Mouse (Mus musculus) MN1 (cell line): ENCODE results near the gene Gpatch1.

Experiments used
- DNase-seq: peaks from one replicate; pipeline ENCODE4 v3.0.0-alpha.2; 2016; ENCODE audit warnings: low spot score

The Gpatch1 gene

DNA sequence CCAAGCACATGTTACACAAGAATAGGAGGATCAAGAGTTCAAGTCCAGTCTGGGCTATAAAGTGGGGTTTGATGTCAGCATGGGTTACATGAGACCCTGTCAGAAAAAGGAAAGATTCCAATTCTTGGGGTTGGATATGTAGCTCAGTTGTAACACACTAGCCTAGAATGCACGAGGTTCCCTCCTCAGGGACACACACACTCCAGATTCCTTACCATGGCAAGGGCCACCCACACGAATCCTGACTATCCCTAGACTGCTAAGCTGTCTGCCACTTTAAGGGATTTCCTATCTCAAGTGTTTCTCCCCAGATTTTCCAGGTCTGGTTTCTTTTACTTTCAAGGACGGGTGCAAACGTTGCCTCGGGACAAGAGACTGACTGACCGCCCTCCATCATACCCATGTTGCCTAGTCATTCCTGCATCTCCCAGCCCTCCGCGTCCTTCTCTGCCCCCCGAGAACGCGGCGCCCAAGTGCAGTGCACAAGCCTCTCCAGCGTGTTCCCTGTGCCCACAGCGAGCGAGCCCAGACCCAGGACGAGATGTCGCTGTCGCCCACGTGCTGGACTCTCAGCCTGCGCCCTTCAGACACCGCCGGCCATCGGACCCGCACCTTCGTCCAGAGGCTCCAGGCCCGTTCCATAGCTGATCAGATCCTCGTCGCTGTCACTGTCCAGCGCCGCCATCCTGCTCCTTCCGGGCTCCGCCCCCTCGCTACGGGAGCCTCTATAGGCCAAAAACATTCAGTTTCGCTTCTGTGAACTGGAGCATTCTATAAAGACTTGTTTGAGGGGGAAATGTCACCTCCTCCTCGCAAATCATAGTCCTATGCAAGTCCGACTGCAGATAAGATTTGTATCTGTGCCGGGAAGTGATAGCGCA, at the start of gene Gpatch1:
Gene Gpatch1 (minus strand): TSS at position 712 of the 881 bp plus-strand sequence.
- peak; percentile 95 for DNase-seq

DNA sequence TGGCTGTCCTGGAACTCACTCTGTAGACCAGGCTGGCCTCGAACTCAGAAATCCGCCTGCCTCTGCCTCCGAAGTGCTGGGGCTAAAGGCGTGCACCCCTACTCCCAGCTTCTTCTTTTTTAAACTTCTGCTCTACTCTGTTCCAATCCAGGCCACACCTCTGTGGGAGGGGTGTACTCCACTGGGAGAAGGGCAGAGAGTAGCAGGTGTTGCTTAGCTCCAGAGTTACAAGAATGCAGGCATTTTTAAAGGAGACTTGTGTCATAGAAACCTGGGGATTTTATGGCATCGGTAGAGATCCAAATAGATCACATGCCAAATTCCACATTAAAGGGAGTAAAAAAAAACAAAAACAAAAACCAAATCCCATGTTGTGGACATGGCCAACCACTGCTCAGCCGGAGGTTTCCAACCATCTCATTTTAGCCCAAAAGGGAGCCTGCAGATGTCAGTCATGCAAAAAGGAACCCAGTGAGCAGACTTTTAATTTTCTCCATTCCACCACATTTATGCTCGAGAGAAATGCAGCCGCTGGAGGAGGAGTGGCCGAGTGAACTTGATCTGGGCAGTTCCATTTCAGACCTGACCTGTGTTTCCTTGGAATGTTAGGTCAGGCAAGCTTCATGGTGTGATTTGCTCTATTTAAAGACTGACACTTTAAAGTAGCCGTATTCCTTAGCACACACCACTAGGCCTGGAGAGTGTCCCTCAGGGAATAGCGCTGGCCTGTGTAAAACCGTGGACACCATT, 47.1 kb upstream of the Gpatch1 start:
- DNase-seq, result no peak

DNA sequence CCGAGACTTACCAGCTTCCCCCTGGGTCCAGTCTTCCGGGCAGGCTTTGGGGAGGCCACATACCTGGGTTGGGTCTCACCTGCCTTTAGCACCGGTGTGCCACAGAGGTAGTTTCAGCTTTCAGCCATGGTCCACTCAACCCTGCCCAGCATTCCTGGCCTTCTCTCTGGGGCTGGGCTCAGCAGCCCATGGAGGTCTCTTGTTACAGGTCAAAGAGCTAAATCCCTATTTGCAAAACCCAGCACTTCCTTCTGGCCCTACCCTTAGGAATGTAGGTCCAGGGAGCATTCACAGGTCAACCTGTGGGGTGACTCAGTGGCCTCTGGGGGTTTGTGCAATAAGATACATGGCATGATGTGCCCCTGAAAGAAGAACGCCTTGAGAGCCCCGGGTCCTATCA, 44.6 kb upstream of the Gpatch1 start:
- no peak for DNase-seq

DNA sequence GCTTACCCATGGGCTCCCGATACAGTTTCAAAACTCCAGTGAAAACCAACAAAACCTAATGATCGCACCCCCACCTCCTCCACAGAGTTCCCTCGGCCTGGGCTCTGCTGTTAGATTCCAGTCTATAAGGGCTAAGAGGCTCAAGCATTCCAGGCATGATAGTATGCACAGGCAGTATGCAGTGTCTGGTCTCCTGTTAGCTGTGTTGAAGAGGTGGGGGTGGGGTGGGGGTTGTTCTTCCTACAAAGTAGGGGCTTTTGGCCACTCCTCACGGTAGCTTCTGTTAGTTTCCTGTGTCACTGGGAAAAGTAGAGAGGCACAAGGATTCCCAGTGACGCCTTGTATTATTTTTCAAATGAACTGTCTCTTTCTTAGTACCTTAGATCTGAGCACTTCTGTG, 44.0 kb upstream of the Gpatch1 start:
- DNase-seq, result no peak

DNA sequence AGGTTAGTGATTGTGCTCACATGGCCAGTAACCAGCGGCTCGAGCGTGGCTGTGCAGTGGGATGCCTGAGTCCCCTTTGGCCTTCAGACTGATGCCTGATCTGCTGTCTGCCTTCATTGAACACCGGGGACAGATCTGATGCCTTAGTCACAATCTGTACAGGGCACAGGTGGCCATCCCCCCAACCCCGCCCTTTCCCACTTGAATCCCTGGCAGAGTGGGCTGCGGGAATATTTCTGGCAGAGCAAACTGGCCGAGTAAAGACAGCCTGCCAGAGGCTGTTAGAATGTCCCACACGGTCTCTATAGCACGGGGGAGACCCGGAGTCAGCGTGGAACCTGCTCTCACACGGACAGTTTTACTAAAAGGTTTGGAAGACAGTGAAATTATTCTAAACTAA, 39.4 kb upstream of the Gpatch1 start:
- no peak for DNase-seq

DNA sequence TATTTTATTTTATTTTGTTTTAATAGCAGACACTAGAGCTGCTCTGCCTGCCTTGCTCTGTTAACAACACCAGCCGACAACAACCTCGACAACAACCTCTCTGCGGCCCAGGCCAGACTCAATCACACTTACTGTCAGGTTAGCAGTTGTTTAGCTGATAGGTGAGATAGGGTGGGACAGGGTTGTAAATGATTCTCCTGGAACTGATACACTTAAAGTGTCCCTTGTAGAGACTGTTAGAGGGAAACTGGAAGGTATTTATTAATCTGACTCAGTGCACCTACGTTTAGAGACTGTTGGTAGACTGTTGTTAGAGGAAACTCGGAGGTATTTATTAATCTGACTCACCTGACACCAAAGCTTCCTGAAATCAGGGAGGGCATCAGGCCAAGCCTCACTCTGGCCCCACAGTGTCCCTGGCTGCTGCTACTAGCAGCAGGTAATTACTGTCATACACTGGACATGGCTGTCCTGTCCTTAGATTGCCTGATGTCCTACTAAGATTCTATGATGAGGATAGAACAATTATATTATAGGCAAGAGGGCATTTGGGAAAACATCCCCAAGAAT, 37.1 kb upstream of the Gpatch1 start:
- DNase-seq, result no peak

DNA sequence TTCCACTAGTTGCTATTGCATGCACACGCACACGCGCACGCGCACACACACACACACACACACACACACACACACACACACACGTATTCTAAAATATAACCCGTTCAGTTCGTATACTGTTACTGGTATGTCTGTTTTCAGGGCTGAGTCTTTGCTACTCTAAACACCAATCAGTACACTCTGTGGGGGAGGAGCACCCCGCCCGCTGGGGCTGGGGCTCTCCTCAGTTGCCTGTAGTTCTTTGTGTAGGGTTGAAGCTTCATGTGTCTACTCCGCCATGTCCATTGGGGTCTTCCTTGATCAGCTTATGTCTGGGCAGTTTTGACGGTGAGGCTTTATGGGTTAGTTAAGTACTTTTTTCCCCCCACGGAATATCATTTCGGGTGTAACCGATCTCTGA, 35.1 kb upstream of the Gpatch1 start:
- DNase-seq, result no peak

DNA sequence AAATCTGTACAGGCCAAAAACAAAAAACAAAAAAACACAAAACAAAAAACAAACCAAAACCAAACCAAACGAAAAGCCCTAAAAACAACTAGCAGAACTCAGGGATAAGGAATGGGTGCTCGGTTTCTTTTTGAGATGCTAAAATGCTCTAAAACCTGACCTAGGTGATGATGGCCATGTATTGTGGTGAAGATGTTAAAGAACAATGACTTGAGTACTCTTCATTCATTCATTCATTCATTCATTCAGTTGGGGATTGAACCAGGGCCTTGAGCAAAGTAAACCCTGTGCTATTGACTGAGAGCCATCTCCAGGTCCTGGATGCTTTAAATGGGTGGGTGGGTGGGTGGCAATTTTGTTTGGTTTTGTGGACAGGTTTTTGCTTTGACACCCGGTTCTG, 32.9 kb upstream of the Gpatch1 start:
- DNase-seq, result no peak

DNA sequence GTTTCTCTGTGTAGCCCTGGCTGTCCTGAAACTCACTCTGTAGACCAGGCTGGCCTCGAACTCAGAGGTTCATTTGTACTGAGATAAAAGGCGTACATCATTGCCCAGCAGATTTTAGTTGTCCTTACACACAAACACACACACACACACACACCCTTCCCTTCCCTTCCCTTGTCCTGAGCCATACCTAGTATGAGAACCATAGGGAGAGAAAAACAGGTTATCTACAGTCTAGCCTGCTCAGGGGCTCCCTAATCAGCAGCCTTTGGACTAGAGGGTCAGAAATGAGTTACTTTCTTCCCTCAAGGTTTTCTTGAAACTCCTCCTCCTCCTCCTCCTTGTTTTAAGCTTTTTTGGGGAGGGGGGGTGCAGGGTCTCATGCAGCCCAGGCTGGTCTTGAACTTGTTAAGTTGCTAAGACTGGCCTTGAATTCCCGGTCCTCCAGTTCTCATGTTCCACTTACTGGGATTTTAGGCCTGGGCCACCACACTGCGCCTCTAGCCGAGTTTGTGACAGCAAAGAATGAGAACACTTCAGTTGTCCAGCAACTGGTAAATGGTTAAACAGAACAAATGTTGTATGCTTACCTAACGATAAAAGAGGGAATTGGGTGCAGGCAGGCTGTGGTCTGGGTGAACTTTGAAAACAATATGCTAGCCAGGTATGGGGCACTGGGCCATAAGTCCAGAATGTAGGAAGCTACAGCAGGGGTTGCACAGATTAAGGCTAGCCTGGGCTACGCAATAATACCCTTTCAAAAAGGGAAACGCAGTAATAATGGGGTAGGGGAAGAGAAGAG, 31.8 kb upstream of the Gpatch1 start:
- DNase-seq, result no peak

DNA sequence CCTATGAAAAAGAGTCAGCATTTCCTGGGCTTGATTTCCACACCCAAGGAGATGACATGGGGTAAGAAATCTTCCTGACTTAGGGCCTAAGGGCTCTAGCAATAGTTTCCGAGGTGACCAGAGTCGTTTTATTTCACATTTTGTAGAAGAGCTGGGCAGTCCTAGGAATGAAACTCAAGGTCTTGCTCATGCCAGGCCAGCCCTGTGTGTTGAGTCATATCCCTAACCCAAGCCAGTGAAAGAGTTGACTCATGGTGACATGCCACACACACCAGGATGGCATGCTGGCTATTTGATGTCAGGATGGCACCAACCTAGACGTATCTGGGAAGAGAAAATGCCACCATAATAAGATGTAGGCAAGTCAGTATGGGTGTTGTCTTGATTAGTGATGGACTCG, 30.8 kb upstream of the Gpatch1 start:
- DNase-seq, result no peak

DNA sequence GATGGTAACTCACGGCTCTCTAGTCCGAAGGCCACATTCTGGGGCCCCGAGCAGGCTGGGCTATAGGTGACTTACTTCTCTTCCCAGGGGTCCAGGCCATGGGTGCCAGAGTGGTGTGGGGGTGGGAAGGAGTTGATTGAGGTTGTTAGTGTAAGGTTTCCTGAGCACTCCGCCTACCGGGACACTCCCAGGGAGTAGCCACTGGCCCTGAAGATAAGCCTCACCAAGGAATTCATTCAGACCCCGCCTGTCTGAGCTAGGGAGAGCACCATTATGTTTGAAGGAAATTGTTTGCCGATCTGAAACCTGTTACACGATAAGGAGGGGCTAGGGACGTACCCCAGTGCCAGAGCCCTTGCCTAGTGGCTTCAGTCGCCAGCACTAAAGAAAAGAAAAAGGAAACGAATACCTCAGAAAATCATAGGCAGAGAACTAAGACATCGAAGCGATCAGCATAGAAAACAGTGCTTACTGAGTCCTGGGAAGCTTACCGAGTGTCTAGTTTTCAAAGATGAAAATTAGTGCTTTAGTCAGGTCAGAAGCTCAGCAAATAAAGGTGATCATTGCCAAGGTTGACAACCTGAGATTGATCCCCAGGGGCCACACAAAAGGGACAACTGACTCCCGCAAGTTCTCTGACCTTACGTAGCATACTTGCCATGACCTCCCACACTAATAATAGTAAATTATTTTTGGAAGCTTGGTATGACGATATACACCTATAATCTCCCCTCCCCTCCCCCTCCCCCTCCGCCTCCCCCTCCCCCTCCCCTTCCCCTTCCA, 29.9 kb upstream of the Gpatch1 start:
- DNase-seq, result no peak

DNA sequence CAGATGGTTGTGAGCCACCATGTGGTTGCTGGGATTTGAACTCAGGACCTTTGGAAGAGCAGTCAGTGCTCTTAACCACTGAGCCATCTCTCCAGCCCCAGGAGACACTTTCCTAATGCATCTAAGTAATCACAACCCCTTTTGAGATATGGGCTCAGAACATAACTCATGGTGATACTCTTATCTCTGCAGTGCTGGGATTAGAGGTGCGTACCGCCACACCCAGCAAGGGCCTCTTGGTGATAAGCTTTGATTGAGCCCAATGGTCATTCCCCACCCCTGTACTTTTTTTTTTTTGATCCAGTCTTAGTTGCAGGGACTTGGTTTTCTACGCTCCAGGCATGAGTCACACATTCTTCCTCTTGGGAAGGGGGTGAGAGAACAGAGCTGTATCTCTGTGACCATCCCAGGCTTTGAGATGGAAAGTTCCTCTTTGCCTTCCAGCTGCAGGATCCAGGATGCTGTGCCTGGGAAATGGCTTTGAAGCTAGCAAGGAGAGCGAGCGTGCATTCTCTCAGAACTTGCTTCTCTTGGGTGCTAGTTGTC, 26.6 kb upstream of the Gpatch1 start:
- no peak for DNase-seq

DNA sequence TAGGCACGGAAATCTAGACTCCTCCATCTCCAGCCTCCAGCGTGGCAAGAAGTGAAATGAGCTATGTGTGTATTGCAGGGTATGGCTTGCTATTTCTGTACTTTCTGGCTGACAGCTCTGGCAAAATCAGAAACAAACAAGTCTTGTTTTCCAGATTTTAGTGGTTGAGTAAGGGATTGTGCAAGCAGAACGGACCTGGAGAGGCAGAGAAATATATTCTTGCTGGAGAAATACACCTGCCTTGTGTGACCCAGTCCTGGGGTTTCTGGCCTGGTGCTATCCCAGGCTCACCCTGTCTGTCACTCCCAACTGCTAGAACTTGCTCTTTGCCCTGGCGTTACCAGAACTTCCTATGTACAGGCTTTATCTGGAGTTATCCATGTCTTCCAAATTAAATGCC, 24.3 kb upstream of the Gpatch1 start:
- DNase-seq, result no peak

DNA sequence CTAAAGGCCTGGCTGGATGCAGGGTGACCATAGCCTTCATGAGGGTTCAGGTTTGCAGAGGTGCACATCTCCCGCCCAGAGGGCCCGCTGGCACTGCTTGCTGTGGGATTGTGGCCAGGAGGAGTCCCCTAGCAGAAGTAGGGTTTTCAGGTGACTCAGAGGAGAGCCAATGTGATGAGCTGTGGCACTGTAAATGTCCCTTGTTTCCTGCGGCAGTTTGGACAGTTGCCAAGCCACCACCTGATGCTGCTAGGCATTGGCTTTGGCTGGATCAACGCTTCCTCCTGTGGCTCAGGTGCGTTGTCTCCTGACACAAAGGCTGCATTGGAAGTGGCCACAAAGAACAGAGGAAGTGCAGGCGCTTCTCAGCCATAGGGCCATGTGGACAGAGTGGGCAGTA, 23.0 kb upstream of the Gpatch1 start:
- DNase-seq, result no peak

DNA sequence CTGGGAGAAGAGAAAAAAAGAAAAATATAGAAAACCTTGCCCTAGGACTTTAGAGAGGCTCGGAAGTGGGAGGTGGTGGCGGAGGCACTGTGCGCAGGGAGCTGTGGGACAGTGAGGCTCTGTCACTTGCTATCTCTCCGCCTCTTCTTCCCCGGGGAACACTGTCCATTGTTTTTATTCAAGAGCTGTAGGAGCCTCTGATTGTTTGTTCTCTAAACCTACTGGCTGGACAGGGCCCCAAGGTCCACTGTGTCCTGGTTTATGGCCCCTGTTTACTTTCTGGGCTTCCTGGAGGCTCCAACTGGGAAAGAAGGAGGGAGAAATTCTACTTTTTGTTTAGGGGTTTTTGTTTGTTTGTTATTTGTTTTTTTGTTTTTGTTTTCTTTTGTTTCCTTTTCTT, 22.0 kb upstream of the Gpatch1 start:
- no peak for DNase-seq

DNA sequence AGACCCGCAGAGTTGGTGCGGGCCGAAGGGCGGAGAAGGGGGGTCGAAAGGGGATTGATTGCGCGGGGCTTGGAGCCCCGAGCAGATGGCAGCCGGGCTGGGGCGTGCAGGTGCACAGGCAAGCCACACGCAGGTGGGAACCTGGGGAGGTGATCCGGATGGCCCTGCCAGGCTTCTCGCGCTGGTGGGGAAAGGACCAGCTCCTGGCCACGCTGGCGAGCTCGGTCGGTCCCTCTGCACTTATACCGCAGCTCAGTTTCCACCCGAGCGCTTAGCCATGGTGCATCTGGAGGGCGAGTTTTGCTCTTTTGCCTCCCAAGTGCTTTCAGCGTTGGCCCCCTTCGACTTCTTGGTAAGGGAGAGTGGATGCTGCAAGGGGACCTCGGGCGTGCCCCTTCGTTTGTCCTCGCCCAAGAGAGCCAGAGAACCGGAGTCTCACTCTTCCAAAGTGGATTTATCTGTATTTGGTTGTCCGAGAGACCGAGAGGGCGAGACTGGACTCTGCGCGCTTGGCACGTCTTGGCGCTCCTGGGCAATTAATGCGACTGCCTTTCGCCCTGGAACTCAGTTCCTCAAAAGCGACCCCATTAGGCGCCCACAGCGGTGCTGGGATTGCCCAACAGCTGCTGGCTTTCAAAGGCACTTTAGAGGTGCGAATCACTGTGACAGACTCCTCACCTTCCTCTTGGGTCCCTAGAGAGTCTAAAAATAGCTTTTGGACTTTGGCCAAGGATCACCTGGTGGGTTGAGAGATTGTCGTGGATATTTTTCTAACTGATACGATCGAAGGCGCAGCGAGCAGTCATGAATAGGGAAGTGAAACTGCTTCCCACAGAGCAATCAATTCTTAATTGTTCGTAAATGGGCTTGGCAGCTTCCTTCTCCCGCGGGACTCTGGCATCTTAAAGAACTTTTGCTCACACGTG, 16.6 kb upstream of the Gpatch1 start:
- DNase-seq, result peak; percentile 45

DNA sequence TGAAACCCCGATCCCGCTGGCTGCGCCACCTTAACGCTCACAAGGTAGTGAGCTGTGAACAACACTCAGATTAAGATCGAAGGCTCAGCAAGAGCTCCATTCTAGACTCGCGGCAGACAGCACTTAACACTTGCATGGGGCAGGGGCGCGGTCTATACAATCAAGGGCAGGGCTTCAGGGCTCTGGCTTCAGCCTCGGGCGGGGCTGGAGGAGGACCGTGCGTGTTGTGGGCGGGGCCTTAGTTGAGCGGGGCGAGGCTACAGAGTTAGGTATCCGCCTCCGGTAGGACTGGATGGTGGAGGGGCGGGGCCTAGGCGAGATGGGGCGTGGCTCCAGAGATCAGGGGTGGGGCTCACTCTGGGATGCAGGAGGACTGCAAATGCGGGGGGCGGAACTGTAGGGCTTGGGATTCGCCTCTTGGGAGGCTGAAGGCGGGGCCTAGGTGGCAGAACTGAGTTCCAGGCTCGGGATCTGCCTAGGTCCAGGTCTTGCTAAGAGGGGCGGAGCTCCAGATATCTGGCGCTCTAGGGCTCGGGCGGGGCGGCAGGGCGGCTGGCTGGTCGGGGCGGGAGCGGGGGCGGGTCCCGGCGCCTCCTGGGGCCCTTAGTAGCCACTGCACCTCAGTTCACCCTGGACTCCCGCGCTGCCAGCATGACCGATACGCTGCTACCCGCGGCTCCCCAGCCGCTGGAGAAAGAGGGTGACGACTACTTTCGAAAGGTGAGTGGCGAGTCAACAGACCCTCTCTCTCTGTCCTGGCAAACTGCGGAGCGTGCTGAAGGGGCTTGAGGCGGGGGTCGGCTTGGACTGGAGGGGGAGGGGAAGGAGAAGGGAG, 15.7 kb upstream of the Gpatch1 start, which contains the start of gene Rhpn2:
Gene Rhpn2 (plus strand): TSS at position 479 of the 835 bp plus-strand sequence.
- peak; percentile 97 for DNase-seq

DNA sequence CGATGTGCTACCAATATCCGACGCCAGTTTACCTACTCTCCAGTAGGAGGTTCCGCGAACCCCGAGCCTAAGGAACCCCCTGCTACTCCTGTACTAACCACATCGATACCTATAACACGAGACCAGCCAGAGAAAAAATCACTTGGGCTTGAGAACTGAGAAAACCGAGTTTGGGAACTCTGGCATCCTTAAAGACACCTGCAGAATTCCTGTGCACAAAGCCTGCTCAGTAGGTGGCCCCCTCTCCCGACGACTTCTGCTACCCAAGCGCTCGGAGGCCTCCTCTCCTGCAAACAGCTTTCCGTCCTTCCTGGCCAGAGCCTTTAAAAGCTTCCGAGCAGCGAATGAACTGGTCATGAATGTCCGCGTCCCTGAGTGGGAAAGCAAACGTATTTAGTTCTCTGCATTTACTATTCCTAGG, 15.0 kb upstream of the Gpatch1 start:
- DNase-seq, result no peak

DNA sequence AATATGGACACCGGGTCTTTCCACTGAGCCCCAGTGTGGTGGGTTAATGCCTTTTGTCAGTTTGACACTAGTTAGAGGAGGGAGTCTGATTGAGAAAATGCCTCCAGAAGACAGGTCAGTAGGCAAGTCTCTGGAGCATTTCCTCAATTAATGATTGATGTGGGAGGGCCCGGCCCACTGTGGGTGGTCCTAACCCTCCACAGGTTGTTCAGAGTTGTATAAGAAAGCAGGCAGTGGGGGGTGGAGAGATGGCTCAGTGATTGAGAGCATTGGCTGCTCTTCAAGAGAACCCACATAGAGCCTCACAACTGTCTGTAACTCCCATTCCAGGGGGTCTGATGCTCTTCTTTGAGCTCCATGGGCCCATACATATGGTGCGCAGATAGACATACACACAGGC, 13.3 kb upstream of the Gpatch1 start:
- no peak for DNase-seq
